Mouse (Mus musculus) liver, adult 2 months (tissue): Measurements from ENCODE around the gene Patz1.

Experiments
- CTCF ChIP-seq: fragments of 200-500 bp; IDR thresholded peaks from 2 replicates; pipeline ENCODE4 v1.5.1; 2011; ENCODE audit warnings: low read depth, low read length, control low read depth
- POLR2A ChIP-seq: fragments of 200-500 bp; IDR thresholded peaks from 2 replicates; pipeline ENCODE4 v1.6.1; 2011; ENCODE audit warnings: low read length, control low read depth; ENCODE audit not compliant: insufficient read depth; ENCODE audit errors: extremely low read depth

- TF ChIP-seq POLR2A (no peak), CTCF (no peak)
These were observed 39.6 kb downstream of the Patz1 start for GRCm38 (mm10) chr11:3328271-3328670.
